Mouse (Mus musculus): ENCODE data around the gene Zfp811. TPM values are rescaled to one million over a fixed set of nuclear protein-coding genes. Genes with fewer than 3 reads are reported as not detected.

Gene Zfp811
- polyA plus RNA-seq (2015; fragmentation: Illumina TruSeq; extraction: RNeasy Lipid Tissue Mini Kit (QIAGEN cat#74804); ENCODE audit: insufficient read depth, low read depth, low replicate concordance), result 0.66 TPM

DNA sequence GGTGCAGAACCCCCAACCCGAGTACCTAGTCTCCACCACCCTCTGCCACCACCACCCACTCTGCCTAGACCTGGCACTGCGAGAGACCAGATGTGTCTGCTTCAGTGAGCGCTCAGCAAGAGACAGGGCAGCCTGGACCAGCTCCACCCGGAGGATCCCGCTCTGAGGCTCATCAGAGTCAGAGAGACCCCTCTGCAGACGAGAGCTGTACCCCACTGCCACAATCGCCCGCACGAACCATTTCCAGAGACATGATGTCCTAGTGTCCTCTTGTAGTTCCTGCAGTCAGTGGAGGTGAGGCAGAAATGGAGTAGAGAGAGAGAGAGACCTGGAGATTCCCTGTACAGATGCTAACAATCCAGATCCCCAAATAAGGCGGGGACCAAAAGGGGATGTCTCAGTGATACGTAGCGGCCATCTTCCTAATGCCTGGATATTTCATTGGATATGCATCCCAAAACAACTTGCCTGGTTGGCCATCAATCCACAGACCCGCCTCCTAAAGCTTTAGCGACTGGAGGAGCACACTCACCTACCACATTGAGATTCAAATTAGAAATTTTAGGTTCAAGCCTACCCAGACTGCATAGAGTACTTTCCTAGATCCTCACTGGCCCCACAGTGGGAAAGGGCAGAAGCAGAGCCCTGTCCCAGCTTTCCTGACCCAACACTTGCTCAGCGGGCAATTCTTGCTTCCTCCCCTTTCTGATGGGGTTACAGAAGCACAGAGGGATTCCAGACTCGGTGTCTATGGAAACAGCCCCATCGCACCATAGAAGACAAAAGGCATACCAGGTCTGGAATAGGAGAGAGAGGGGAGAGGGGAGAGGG is at the start of gene Zfp811:
Gene Zfp811 (minus strand): TSS at position 388 of the 831 bp plus-strand sequence.

DNA sequence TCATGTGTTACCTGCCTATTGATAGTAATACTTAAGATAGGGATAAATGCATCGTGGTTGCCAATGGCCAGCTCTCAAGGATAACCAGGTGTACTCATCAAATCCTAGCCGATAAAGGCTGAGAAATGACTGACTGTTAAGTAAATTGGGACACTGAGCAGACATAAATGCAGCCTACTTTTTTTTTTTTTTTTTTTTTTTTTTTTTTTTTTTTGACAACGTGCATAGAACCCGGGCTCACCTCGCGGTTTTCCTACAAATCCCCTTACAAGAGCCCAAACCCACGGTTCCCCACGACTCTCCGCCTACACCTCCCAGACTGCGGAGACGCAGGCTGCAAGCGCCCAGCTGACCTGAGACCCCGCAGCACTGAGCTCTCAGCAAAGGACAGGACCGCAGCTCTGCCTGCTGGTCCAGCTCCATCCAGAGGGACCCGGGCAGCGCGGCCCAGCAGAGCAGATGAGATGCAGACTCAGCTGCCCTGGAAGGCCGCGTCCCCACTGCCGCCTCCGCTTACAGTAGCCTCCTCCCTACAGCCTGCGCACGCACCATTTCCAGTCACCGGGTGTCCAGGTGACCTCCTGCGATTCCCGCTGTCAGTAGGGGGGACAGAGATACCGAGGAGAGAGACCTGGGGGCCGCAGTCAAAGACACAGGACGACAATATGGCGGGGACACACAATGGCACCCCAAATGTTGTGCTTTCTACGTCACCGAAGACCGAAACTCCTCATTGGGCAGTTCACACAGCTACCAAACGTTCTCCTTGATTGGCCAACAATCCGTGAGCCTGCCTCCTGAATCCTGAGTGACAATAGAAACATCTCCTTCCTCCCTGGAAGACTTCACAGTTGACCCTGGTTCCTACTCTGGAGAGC is 20.0 kb upstream of the Zfp811 start, which contains the start of gene Zfp799:
Gene Zfp799 (minus strand): TSS at position 722 of the 878 bp plus-strand sequence.

GRCm38 (mm10) chr17:32788094-32788559 is 21.6 kb downstream of the Zfp811 start, which contains the start of gene Zfp871:
Zfp871 (minus strand) TSS chr17:32788287.

Other genes with a start within 250 kb of the Zfp811 start
- not detected for gene Cyp4f37, start 188.6 kb downstream of the Zfp811 start, polyA plus RNA-seq (2015; fragmentation: Illumina TruSeq; extraction: RNeasy Lipid Tissue Mini Kit (QIAGEN cat#74804); ENCODE audit: insufficient read depth, low read depth, low replicate concordance)
- gene Cyp4f40, start 151.0 kb downstream of the Zfp811 start, polyA plus RNA-seq (2015; fragmentation: Illumina TruSeq; extraction: RNeasy Lipid Tissue Mini Kit (QIAGEN cat#74804); ENCODE audit: insufficient read depth, low read depth, low replicate concordance), result not detected
- gene Cyp4f15, start 124.3 kb downstream of the Zfp811 start, polyA plus RNA-seq (2015; fragmentation: Illumina TruSeq; extraction: RNeasy Lipid Tissue Mini Kit (QIAGEN cat#74804); ENCODE audit: insufficient read depth, low read depth, low replicate concordance), result 0.70 TPM
- gene Zfp871, start 21.6 kb downstream of the Zfp811 start, polyA plus RNA-seq (2015; fragmentation: Illumina TruSeq; extraction: RNeasy Lipid Tissue Mini Kit (QIAGEN cat#74804); ENCODE audit: insufficient read depth, low read depth, low replicate concordance), result 5.8 TPM
- 0.79 TPM for gene Zfp799, start 20.3 kb upstream of the Zfp811 start, polyA plus RNA-seq (2015; fragmentation: Illumina TruSeq; extraction: RNeasy Lipid Tissue Mini Kit (QIAGEN cat#74804); ENCODE audit: insufficient read depth, low read depth, low replicate concordance)
- gene Zfp870, start 81.7 kb upstream of the Zfp811 start, polyA plus RNA-seq (2015; fragmentation: Illumina TruSeq; extraction: RNeasy Lipid Tissue Mini Kit (QIAGEN cat#74804); ENCODE audit: insufficient read depth, low read depth, low replicate concordance), result 1.5 TPM
- gene Cyp4f14, start 107.4 kb upstream of the Zfp811 start, polyA plus RNA-seq (2015; fragmentation: Illumina TruSeq; extraction: RNeasy Lipid Tissue Mini Kit (QIAGEN cat#74804); ENCODE audit: insufficient read depth, low read depth, low replicate concordance), result 0.66 TPM
- gene Cyp4f13, start 137.5 kb upstream of the Zfp811 start, polyA plus RNA-seq (2015; fragmentation: Illumina TruSeq; extraction: RNeasy Lipid Tissue Mini Kit (QIAGEN cat#74804); ENCODE audit: insufficient read depth, low read depth, low replicate concordance), result 31.3 TPM
- 1.3 TPM for gene Zfp472, start 155.9 kb upstream of the Zfp811 start, polyA plus RNA-seq (2015; fragmentation: Illumina TruSeq; extraction: RNeasy Lipid Tissue Mini Kit (QIAGEN cat#74804); ENCODE audit: insufficient read depth, low read depth, low replicate concordance)
- 3.6 TPM for gene Zfp952, start 183.2 kb upstream of the Zfp811 start, polyA plus RNA-seq (2015; fragmentation: Illumina TruSeq; extraction: RNeasy Lipid Tissue Mini Kit (QIAGEN cat#74804); ENCODE audit: insufficient read depth, low read depth, low replicate concordance)
- 0.78 TPM for gene Zfp763, start 223.5 kb upstream of the Zfp811 start, polyA plus RNA-seq (2015; fragmentation: Illumina TruSeq; extraction: RNeasy Lipid Tissue Mini Kit (QIAGEN cat#74804); ENCODE audit: insufficient read depth, low read depth, low replicate concordance)

Data from pancreas, adult 10 weeks (tissue).